Mouse (Mus musculus) liver, embryonic 14 days (tissue): ENCODE results near the gene Kif17. TPM values are rescaled to one million over a fixed set of nuclear protein-coding genes. Genes with fewer than 3 reads are reported as not detected.

Experiments used
- polyA plus RNA-seq: library from polyadenylated mRNA; depleted of rRNA; stranded (reverse); fragments of >200 nt; gene quantifications from 2 replicates; pipeline ENCODE4 v1.2.3, GENCODE M21; 2012; rRNA removed

The Kif17 gene
- 0.18 and 0.22 TPM in 2 replicates for polyA plus RNA-seq

GRCm38 (mm10) chr4:138250088-138250960 is at the start of gene Kif17, which contains the start of gene Sh2d5:
Gene Kif17, plus strand, starts transcription at chr4:138250435.
Gene Sh2d5, plus strand, starts transcription at chr4:138250403.

GRCm38 (mm10) chr4:138216200-138216890 is 33.9 kb upstream of the Kif17 start, which contains the start of gene Hp1bp3:
Gene Hp1bp3, plus strand, starts transcription at chr4:138216296.

GRCm38 (mm10) chr4:138304340-138305104 is 54.3 kb downstream of the Kif17 start, which contains the start of gene Ddost:
Gene Ddost, plus strand, starts transcription at chr4:138304730.

DNA sequence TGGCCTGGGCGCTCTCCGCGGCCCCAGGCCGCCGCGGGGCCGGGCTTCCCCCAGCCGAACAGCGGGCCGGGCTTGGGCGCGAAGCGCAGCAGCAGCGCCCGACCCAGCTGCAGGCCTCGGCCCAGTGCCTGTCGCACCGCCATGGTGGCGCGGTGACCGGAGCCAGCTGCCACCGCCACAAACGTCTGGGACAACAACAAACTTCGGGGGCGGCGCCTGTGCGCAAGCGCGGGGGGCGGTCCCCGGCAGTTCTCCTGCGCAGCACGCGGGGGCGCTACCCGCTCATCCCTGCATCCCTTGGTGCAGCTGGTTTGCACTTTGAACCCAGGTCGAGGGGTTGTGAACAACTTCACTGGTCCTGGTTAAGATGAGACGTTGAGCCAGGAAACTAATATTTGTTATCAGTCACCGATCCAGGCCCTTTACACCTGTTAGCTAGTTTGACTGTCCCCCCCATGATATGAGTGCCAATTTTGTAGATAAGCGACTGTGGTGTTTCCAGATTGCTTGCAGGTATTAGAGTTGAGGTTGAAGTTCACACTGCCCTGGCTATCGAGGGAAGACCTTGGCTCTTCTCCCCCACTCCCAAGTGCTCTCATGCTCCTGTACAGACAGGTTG is 76.0 kb downstream of the Kif17 start, which contains the start of gene Pink1:
Gene Pink1 (minus strand): TSS at position 231 of the 619 bp plus-strand sequence.

Other genes starting within 250 kb of the Kif17 start
- 33.3 and 39.1 TPM in 2 replicates for gene Hp1bp3, start 34.1 kb upstream of the Kif17 start, polyA plus RNA-seq
- 0.78 and 1.2 TPM in 2 replicates for gene Sh2d5, start within 50 bp of the Kif17 start, polyA plus RNA-seq
- gene Ddost, start 54.3 kb downstream of the Kif17 start, polyA plus RNA-seq = 83.3 and 96.4 TPM in 2 replicates
- 15.6 and 15.8 TPM in 2 replicates for gene Pink1, start 75.9 kb downstream of the Kif17 start, polyA plus RNA-seq
- 2.3 and 2.7 TPM in 2 replicates for gene Cda, start 117.6 kb downstream of the Kif17 start, polyA plus RNA-seq
- not detected in 2 replicates for gene Fam43b, start 146.1 kb downstream of the Kif17 start, polyA plus RNA-seq
- 3.6 and 4.1 TPM in 2 replicates for gene Mul1, start 184.2 kb downstream of the Kif17 start, polyA plus RNA-seq
- gene Camk2n1, start 203.9 kb downstream of the Kif17 start, polyA plus RNA-seq = 2.2 and 2.4 TPM in 2 replicates